Mouse (Mus musculus) cerebellum, adult 9-10 months (tissue): Measurements from ENCODE around the gene Pdzd7.

Experiments
- DNase-seq: peaks from one replicate; pipeline ENCODE4 v3.0.0; 2022

The Pdzd7 gene

GRCm38 (mm10) chr19:44980787-44981186 lies 64.7 kb downstream of the Pdzd7 start:
- DNase-seq: no peak

- no peak for DNase-seq
Observed at GRCm38 (mm10) chr19:44977148-44977547, 68.4 kb downstream of the Pdzd7 start.
